Mouse (Mus musculus) small intestine, adult 2 months (tissue): Measurements from ENCODE around the gene Kbtbd8. TPM values are rescaled to one million over a fixed set of nuclear protein-coding genes. Genes with fewer than 3 reads are reported as not detected.
A peak's percentile ranks its signal among the peaks of the same experiment; 100 is the strongest.

Experiments
- H3K27ac ChIP-seq: fragments of 200-500 bp; 2 replicates; pipeline ENCODE4 v1.5.1; 2012; ENCODE audit warnings: low read depth, low read length, control low read depth, inconsistent platforms; ENCODE audit not compliant: insufficient read depth
- H3K27me3 ChIP-seq: fragments of 200-500 bp; 2 replicates; pipeline ENCODE4 v1.6.1; 2012; ENCODE audit warnings: mild to moderate bottlenecking, moderate library complexity, low read length, inconsistent platforms; ENCODE audit not compliant: control insufficient read depth, insufficient read depth
- H3K36me3 ChIP-seq: fragments of 200-500 bp; 2 replicates; pipeline ENCODE4 v1.6.1; 2012; ENCODE audit warnings: mild to moderate bottlenecking, low read length, control low read depth, inconsistent platforms; ENCODE audit not compliant: control insufficient read depth, insufficient read depth
- H3K4me1 ChIP-seq: fragments of 200-500 bp; 2 replicates; pipeline ENCODE4 v1.6.1; 2012; ENCODE audit warnings: low read length, inconsistent platforms, mixed read lengths; ENCODE audit not compliant: control insufficient read depth, insufficient read depth, insufficient read length
- H3K4me3 ChIP-seq: fragments of 200-500 bp; 2 replicates; pipeline ENCODE4 v1.5.1; 2012; ENCODE audit warnings: low read depth, mild to moderate bottlenecking, control low read depth, inconsistent platforms, low read length, moderate library complexity
- CTCF ChIP-seq: fragments of 200-500 bp; IDR thresholded peaks from 2 replicates; pipeline ENCODE4 v1.5.1; 2012; ENCODE audit warnings: low read depth, mild to moderate bottlenecking, control low read depth, inconsistent platforms, low read length, moderate library complexity, mixed read lengths; ENCODE audit not compliant: insufficient replicate concordance, insufficient read length; ENCODE audit errors: extremely low read depth
- POLR2A ChIP-seq: fragments of 200-500 bp; IDR thresholded peaks from 2 replicates; pipeline ENCODE4 v1.6.1; 2012; ENCODE audit warnings: low read depth, mild to moderate bottlenecking, control low read depth, inconsistent platforms, low read length, moderate library complexity
- WGBS: fragments of 180-500 bp; shearing (Covaris S2); methylation state at CpG from one replicate; pipeline ENCODE4 v1.1.7; 2018; 5-methylcytosine and 5-hydroxymethylcytosine counted together
- polyA plus RNA-seq: library from polyadenylated mRNA; depleted of rRNA; stranded (reverse); fragments of >200 nt; gene quantifications from 2 replicates; pipeline ENCODE4 v1.2.3, GENCODE M21; 2012; rRNA removed

Gene Kbtbd8
- 0.04 and 0.08 TPM in 2 replicates for polyA plus RNA-seq

GRCm38 (mm10) chr6:95116946-95117345 lies at the start of gene Kbtbd8:
Kbtbd8 (plus strand) TSS chr6:95117240.
- Histone ChIP-seq H3K4me1 (no peaks in the 10 kb centered on the region; the same call in 1 of the 2 replicates), H3K36me3 (no peaks in the 10 kb centered on the region), H3K4me3 (peak within 1 kb of the TSS; percentile 95), H3K27ac (no peak within 1 kb of the TSS), H3K27me3 (no peaks in the 10 kb centered on the region)
- TF ChIP-seq POLR2A (no peak), CTCF (no peak)
- WGBS, result 22% methylated on average over 13 of the region's 13 CpGs

GRCm38 (mm10) chr6:95069753-95070152 lies 47.3 kb upstream of the Kbtbd8 start:
- no peaks in the 10 kb centered on the region for H3K4me1 ChIP-seq
- H3K36me3 ChIP-seq, result no peaks in the 10 kb centered on the region
- no peak overlapping the region for H3K4me3 ChIP-seq
- TF ChIP-seq CTCF, result no peak
- no peaks in the 10 kb centered on the region for H3K27me3 ChIP-seq
- WGBS, result 83% methylated on average over 10 of the region's 10 CpGs
- no peak overlapping the region for H3K27ac ChIP-seq

GRCm38 (mm10) chr6:95085276-95085675 lies 31.8 kb upstream of the Kbtbd8 start:
- 71% methylated on average over 1 of the region's 1 CpGs for WGBS
- no peaks in the 10 kb centered on the region for H3K36me3 ChIP-seq
- H3K27me3 ChIP-seq, result no peaks in the 10 kb centered on the region
- H3K4me3 ChIP-seq, result no peak overlapping the region
- H3K4me1 ChIP-seq, result no peaks in the 10 kb centered on the region
- TF ChIP-seq POLR2A (no peak), CTCF (no peak)
- H3K27ac ChIP-seq, result no peak overlapping the region

GRCm38 (mm10) chr6:95087154-95087846 lies 29.7 kb upstream of the Kbtbd8 start:
- TF ChIP-seq CTCF (no peak), POLR2A (no peak)
- Histone ChIP-seq H3K27me3 (no peaks in the 10 kb centered on the region), H3K4me1 (no peaks in the 10 kb centered on the region), H3K4me3 (no peak overlapping the region), H3K27ac (no peak overlapping the region), H3K36me3 (no peaks in the 10 kb centered on the region)
- WGBS, result 76% methylated on average over 6 of the region's 6 CpGs

GRCm38 (mm10) chr6:95088075-95088474 lies 29.0 kb upstream of the Kbtbd8 start:
- H3K27me3 ChIP-seq, result no peaks in the 10 kb centered on the region
- 38% methylated on average over 4 of the region's 4 CpGs for WGBS
- TF ChIP-seq CTCF (no peak), POLR2A (no peak)

GRCm38 (mm10) chr6:95094695-95095094 lies 22.3 kb upstream of the Kbtbd8 start:
- H3K4me3 ChIP-seq, result no peak overlapping the region
- no peaks in the 10 kb centered on the region for H3K36me3 ChIP-seq
- 10% methylated on average over 2 of the region's 2 CpGs for WGBS
- TF ChIP-seq CTCF (no peak), POLR2A (no peak)
- H3K4me1 ChIP-seq, result peaks cover 3% of the 10 kb centered on the region; the same call in 1 of the 2 replicates
- no peak overlapping the region for H3K27ac ChIP-seq
- no peaks in the 10 kb centered on the region for H3K27me3 ChIP-seq

More at GRCm38 (mm10) chr6:95088075-95088474, 29.0 kb upstream of the Kbtbd8 start:
- Histone ChIP-seq H3K4me3 (no peak overlapping the region), H3K4me1 (no peaks in the 10 kb centered on the region), H3K36me3 (no peaks in the 10 kb centered on the region), H3K27ac (no peak overlapping the region)

- H3K36me3 ChIP-seq, result no peaks in the 10 kb centered on the region
- TF ChIP-seq POLR2A, result no peak
- TF ChIP-seq CTCF, result peak; percentile 99
- no peak overlapping the region for H3K27ac ChIP-seq
- H3K4me3 ChIP-seq, result no peak overlapping the region
- 10% methylated on average over 21 of the region's 21 CpGs for WGBS
- no peaks in the 10 kb centered on the region for H3K27me3 ChIP-seq
- peaks cover 3% of the 10 kb centered on the region; the same call in 1 of the 2 replicates for H3K4me1 ChIP-seq
These were observed 18.5 kb upstream of the Kbtbd8 start for GRCm38 (mm10) chr6:95098366-95099109.
